Mouse (Mus musculus) megakaryocyte, adult 5-6 weeks (primary cell): ENCODE measurements at regions not wholly inside any gene's neighbourhood (a gene's known extent, or its start where the extent isn't known, plus 50 kb on each side); places are given as distances from the start of the nearest gene placed in this dataset.

Experiments
- ATAC-seq: 2 replicates; pipeline ENCODE4 v1.8.0; 2016; ENCODE audit warnings: mild to moderate bottlenecking, inconsistent platforms; ENCODE audit not compliant: poor library complexity, severe bottlenecking

DNA sequence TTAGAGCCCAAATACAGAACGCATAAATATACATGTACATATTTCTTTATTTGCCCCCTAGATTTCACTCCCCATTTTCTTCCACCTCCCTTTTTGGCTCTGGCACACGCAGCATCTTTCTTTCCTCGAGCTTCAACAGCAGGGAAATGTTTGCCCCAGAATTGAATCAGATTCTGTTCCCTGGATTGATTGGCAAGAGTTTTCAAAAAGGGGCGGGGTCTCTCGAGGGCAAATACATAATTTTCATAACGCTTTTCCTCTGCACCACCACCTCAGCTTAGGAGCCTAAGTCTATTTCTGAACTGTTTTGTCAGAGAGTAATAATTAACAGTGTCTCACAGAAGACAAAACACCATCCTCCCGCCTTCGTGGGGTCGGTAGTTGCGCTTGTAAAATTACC, 283.9 kb upstream of the Gm765 start:
- no peak for ATAC-seq

DNA sequence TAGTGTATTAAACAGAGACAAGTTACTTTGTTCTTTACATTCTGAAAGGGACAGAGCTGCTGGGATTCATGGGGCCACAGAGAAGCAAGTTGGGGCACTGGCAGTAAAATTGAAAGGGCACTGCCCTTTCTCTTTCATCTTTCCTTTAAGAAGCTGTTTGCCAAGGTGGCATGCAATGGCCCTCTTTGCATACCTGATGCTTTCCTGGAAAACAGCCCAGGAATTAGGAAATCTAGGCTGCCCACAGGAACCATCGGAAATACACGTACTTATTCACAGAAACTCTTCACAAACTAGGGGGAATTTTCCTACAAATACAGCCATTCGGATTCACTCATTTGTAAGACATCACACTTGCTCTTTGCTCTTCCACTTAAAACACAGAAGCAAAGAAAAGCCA, 278.3 kb upstream of the Gm765 start:
- no peak for ATAC-seq

DNA sequence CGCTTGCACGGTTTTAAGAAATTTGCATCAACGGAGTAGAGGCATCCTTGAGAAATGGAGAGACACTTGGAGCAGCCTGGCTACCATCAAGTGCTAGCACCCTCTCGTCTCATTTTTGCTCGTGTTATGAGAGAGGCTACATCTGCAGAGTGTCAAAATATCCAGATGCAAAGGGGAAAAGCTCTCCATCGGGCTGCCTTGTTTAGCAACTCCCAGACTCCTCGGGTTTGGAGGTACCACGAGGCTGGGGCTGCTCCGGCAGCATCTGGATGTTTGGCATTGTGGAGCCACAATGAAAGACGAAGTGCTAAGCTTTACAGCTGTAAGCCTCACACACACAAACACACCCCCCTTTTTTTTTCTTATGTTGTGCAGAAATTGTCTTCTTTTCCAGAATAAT, 270.5 kb upstream of the Gm765 start:
- no peak for ATAC-seq

DNA sequence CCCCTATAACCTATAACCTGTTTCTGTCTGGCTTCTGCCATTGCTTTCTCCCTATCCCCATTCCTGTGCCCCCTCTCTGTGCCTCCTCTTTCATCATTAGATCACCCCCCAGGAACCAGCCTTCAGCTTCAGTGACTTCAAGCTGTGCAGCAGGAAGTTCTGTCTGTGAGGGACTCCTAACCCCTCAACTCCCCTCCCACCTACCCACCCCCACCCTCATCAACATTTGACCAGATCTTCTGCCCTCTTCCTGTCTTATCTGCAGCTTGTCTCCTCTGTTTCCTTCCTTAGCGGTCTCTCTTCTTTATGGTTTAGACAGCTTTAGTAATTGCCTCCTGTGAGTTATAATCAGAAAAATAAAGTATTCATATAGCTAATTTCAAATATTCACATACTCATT, 266.6 kb upstream of the Gm765 start:
- peak; percentile 51 for ATAC-seq

DNA sequence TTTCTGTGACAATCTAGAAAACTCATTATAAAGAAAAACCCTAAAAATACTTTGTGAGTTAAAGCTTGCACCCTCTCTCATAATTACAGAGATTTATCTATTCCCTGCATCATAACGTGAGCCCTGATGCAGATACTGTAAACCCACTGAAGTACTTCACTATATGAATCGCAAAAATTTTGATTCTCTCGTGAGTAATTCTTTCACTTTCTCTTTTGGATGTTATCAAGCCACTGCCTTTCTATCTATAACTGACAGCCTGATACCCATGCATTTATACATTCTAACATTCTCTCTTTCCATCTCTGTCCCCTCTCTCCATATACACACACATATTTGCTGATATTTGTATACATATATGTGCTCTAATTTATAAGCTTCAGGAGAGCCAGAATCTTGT, 264.1 kb upstream of the Gm765 start:
- ATAC-seq, result no peak

DNA sequence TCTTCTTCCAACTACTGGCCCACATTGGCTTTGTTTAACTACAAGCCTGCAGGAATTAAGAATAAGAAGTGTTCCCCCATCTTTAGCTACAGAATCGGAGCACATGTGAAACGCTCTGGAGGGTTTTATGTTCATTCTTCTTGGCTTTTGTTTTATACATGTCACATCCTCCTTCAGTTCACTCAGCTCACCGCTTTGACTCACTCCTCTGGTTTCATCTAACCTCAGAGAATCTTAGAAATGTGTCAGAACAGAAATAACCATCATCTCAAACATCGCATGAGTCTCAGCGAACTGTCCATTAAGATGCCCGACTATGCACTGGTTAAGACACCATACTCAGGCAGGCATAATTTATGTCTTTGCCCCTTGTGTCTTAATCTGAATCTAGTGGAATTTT, 255.1 kb upstream of the Gm765 start:
- ATAC-seq, result no peak

DNA sequence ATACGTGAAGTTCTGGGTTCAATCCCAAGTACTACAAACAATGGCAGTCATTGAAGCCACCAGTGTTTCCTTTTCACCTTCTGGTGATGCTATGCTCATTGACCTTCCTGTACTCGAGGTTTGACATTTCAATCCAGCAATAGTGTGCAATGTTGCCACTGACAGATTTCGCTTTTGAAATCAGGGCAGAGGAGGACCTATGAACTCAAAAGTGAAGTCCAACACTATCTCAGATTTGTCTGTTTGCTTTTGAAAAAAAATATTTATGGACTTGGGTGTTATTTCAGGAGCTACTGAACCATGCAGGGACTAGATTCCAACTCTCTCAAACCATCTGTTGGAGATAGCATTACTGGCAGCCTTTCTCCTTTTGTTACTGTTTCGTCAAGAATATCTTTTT, 248.4 kb upstream of the Gm765 start:
- ATAC-seq, result no peak

DNA sequence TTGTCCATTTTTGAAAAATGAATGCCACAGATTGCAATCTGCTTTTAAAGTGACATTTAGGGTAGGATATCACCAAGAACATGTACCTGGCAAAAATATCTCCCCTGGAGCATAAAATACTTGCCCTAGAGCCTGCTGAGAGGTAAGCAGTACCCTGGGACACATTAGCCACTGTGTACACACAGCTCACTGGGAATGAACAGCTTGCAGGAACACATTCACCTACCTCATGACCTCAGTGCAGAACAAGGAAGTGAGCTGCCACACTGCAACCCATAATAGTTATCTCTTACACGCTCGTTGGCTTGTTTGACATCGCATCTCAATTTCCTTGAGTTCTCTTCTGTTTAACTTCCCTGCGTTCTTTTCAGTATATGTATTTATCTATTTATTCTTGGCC, 246.4 kb upstream of the Gm765 start:
- no peak for ATAC-seq

DNA sequence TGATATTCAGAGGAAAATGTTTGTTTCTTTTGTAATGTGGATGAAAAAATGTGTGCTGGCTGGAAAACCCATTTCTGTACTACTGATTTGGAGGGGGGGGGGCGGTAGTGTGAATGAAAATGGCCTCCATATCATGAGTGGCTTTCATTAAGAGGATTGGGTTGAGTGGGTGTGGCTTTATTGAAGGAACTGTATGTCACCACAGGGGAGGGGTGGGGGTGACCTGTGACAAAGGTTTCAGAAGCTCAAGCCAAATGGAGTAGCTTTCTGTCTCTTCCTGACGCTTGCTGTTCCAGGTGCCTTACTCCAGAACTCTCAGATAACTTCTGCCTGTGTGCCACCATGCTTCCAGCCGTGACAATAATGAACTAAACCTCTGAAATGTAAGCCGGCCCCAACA, 242.0 kb upstream of the Gm765 start:
- no peak for ATAC-seq

DNA sequence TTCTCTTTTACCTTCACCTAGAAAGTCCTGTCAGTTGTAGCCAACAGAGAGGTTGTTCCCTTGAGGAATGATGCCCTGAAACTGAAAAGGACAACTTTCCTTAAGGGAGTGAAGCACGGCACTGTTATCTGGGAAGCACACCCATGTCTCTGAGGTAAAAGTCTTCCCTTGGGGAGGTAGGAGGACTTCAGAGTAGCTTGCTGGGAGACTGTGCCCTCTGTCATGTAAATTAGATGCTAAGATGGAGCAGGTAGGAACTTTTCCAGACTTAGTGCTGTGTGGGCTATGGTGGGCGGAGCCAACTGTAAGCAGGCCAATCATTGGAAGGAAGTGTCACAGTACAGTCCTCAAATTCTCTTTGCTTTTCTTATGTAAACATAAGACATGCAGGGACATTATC, 240.3 kb upstream of the Gm765 start:
- ATAC-seq, result no peak

DNA sequence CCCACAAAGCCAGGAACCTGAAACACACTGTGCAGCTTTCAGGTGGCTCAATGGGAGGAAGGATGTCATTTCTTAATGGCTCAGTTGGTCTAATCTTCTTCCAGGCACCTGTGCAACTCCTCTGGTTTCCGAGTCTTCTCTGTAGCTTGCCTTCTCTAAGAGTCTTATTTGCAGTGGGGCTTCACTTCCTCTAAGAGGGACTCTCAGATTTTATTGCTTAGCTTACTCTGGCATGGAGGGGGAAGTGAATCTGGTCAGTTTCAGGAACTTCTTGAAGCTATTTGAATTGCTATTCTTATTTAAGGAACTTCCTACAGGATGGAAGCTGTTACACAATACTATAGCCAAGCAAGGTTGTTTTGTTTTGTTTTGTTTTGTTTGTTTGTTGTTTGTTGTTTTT, 232.7 kb upstream of the Gm765 start:
- ATAC-seq, result peak; percentile 89

DNA sequence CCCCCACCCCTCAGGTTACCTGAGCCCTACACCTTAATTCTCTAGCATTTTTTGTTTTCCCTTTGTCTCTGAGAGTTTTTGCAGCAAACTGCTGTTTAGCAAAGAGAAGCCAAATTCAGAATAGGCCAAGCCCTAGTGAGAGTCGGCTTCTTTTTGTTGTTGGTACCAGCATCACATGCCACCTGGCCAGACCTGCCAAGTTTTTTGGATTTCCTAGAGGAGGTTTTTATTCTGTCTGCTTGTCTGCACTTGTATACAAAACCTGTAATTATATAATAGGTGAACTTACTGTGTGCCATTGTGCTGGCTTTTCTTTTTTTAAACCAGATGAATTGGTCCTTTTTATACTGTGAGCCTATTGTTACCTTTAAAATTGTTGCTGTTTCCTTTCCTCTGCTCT, 213.1 kb upstream of the Gm765 start:
- no peak for ATAC-seq

DNA sequence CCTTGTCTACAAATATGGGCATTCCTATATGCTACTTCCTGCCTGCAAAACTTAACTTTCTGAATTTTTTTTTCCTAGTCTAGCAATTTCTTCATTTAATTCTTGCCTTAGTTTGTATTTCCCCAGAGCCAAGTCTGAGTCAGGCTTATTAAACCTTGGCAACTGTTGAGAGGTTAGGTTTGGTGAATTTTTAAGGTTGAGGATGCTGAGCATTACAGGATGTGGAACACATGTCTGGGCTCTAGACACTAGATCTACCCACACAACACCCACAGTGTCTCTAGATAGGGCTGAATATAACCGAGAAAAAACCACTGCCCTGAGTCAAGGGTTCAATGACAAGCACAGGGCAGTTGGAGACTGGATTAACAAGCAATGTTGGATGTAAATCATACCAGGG, 211.4 kb upstream of the Gm765 start:
- no peak for ATAC-seq

DNA sequence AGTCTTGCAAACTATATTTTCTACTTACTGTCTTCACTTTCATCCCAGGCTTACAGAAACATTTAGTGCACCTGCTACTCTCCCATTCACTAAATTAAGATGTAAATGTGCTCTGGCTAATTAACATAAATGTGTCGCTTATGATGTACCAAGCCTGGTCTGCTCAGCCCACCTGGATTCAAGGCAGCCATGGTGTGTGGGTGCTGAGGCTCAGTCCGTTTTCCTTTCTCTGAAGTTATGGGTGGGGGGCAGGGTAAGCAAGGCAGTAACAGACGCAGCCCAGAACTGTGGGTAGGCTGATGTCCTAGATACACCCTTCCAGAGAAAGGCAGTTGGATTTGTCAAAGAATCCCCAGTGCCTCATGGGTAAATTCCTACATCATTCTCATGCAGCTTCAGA, 209.2 kb upstream of the Gm765 start:
- ATAC-seq, result no peak

DNA sequence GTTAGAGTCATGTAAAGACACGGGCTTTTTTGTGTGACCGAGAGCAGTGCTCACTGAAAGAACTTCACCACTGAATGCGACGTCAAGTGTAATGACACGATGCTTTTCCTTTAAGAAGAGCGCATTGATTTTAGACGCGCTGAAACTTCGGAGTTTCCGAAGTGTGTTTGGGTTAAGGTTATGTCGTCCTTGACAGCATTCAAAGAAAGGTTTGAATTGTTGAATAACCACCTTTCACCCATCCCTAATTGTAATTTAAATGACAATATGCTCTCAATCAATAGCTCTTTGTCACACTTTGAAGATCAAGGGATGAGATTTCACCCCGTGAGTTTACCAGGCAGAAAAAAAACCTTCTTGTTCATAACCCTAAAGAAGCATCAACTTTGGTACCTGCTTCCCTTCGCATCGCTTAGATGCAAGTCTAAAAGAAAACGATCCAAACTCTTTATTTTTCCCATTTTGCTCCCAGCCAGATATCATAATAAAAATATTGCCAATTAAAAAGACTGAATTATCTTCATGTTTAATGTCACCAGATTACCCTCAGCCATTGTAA, 184.4 kb upstream of the Gm765 start:
- no peak for ATAC-seq

DNA sequence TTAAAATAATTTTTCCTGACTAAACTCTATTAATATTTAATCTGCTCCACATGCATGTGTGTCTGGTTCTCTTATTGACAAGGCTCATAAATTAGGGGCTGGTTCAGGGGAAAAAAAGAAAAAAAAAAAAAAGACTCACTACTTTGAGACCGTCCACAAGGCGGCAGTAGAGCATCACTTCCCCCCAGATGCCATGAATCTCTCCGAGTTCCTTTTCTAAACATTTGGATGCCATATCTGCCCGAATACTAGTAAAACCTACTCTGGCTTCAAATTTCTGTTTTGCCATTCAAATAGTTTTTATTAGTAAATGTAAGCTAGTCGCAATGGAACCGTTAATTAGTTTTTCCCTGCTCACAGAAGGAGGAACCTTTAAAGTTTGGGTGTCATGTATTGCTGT, 182.7 kb upstream of the Gm765 start:
- ATAC-seq, result peak; percentile 70

DNA sequence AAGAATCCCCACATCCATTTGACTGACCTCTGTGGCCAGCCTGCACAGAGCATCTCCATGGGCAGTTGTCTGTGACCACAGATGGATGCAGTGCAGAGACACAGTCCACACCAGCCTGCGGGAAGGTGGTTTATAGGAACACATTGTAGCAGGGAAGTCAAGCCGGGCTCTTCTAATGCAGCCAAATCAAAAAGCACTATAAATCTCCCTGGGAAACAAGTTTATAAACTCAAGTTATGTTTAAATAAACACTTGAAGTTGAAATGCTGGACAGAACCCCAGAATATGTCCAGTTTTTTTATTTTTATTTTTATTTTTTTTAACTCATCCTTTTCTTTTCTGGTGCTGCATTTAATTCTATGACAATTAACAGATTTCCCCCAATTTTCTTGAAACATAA, 182.1 kb upstream of the Gm765 start:
- no peak for ATAC-seq

DNA sequence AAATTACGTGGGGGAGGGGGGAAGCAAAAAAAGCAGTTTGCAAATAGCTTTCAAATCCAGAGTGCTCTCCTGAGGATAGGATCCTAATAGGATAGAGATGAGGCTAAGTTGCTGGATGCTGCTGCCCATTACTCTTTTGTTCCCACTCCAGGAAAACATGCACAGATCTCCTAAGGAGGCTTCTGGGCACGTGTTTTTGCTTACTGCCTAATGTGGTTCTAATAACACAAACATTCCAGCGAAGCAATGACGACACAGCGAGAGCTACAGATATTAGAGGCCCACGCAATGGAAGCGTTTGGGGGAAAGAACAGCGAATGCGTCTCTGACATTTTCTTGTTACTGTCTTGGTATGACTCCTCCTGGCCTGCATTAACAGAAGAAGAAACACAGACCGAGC, 179.0 kb upstream of the Gm765 start:
- ATAC-seq, result no peak

DNA sequence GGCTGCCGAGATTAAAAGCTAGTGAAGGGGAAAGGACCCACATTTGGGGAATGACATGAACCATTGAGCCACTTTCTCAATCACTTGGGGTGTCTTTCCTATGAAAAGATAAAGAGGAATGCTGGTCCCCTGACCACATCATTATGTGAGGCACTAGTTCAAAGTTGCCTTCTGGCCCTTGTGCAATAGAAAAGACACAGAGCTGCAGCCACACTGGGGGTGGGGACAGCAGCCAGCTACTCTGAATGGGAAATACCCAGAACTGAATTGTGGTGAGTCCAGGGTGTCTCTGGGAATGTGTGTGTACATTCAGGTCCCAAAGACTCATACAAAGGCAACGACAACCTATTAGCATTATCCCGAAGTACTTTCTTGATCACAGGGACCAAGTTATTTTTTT, 172.3 kb upstream of the Gm765 start:
- no peak for ATAC-seq

DNA sequence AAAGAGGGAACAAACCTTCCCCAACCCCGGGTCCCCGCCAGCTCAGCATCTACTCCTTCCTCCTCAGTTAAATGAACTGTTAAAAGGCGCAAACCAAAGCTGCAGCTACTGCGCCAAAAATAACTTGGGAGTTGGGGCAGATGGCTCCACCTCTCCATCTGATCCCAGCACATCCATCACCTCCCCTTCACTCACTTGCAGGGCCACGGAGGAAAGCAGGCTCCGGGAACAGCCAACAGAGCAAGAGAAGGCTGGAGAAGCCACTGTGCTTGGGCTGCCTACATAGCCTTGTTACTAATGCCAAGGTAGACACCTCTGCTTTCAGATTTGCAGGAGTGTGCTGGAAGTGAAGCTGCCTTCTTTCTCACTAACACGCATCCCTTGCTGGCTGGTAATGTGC, 171.8 kb upstream of the Gm765 start:
- ATAC-seq, result no peak

DNA sequence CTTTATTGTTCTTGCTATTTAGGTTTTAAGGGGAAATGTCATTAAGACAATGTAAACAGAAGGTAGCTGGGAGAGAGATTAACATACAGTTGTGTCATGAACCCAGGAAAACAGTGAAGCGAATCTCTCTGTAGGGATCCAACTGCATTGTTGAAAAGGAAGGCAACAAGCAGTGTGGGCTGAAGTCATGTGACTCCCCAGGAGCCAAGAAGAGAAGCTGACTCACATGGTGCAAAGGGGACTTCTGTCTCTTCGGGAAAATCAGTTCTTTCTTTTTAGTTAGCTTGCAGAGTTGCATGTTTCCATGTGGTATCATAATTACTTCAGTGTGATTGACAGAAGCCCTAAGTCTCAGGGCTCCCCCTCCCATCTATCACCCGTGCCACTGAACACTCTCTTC, 170.7 kb upstream of the Gm765 start:
- ATAC-seq, result no peak

DNA sequence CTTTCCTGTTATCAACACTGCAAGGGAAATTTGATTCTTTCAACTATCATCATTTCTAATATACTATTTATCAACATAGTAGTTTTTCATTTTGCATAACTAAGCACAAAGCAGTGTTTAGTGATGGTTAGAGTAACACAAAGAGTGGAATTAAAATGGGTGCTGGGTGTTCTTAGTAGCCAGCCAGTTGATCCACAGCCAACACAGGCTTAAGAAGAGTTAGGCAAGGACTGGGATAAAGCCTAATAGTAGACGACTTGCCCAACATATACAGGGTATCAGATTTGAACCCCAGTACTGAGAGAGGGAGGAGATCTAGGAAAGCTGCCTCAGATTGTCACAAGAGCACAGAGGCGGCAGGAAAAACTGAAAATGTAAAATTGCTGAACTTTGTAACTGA, 160.2 kb upstream of the Gm765 start:
- no peak for ATAC-seq

DNA sequence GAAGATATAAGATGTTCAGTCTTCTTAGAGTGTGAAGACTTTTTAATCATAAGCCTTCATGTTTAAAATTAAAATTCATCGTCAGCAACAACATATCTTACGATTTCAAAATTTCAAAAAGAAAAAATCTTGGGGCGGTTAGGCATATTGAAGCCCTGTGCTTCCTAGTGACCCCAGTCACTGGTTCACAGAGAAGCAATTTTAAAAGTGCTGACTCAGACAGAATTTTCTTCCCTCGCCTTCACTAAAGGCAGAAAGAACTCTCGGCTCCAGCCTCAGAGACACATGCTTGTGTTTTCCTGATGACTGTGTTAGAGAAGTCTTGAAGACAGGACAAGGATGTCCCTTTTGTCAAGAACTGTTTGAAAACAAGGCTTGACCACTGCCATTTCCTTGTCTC, 157.2 kb upstream of the Gm765 start:
- ATAC-seq, result no peak

DNA sequence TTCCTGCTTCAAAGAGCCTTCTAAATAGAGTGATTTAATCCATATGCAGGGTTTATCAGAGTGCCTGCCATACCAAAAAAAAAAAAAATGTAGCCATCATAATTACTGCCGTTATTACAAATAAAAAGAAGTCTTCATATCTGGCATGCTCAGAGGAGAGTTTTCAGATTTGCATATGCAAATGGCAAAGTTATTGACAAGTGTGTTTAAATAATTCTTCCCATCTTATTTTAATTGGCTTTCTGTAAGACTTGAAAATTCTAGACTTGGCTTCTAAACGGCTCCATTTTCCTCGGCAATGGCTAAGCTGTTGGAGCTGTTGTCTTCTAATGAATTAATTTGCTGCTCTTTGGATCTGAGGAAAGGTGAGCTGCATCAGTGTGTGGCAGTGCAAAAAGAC, 144.1 kb upstream of the Gm765 start:
- no peak for ATAC-seq
